Mouse (Mus musculus) heart, embryonic 15.5 days (tissue): ENCODE results near the gene Mycbp. TPM values are rescaled to one million over a fixed set of nuclear protein-coding genes. Genes with fewer than 3 reads are reported as not detected.

Source experiments
- ATAC-seq: fragments of 200-750 bp; cut with Nextera tagmentation; replicated peaks from 2 replicates; pipeline ENCODE4 v1.8.0; 2017; ENCODE audit warnings: low read depth, moderate TSS enrichment; ENCODE audit not compliant: insufficient number of reproducible peaks, insufficient read depth, low FRiP score
- H3K27ac ChIP-seq: fragments of 300-500 bp; sonication (generic); 2 replicates; pipeline ENCODE4 v1.5.1; 2015; ENCODE audit warnings: mild to moderate bottlenecking, inconsistent platforms
- H3K27me3 ChIP-seq: fragments of 300-500 bp; sonication (generic); 2 replicates; pipeline ENCODE4 v1.6.1; 2015; ENCODE audit warnings: inconsistent platforms
- H3K36me3 ChIP-seq: fragments of 300-500 bp; sonication (generic); 2 replicates; pipeline ENCODE4 v1.6.1; 2015; ENCODE audit warnings: mild to moderate bottlenecking, inconsistent platforms
- H3K4me1 ChIP-seq: fragments of 300-500 bp; sonication (generic); replicated peaks from 2 replicates; pipeline ENCODE4 v1.6.1; 2015; ENCODE audit warnings: inconsistent platforms
- H3K4me2 ChIP-seq: fragments of 300-500 bp; sonication (generic); 2 replicates; pipeline ENCODE4 v1.6.1; 2015; ENCODE audit warnings: inconsistent platforms, mild to moderate bottlenecking, moderate library complexity
- H3K4me3 ChIP-seq: fragments of 300-500 bp; sonication (generic); 2 replicates; pipeline ENCODE4 v1.5.1; 2015; ENCODE audit warnings: mild to moderate bottlenecking, inconsistent platforms
- H3K9ac ChIP-seq: fragments of 300-500 bp; sonication (generic); 2 replicates; pipeline ENCODE4 v1.6.1; 2015; ENCODE audit warnings: mild to moderate bottlenecking, inconsistent platforms
- H3K9me3 ChIP-seq: fragments of 300-500 bp; sonication (generic); replicated peaks from 2 replicates; pipeline ENCODE4 v1.6.1; 2016; ENCODE audit warnings: inconsistent platforms
- WGBS: fragments of 180-500 bp; shearing (Covaris S2); methylation state at CpG from one replicate; pipeline ENCODE4 v1.1.7; 2015; ENCODE audit warnings: mixed read lengths; 5-methylcytosine and 5-hydroxymethylcytosine counted together
- polyA plus RNA-seq: library from polyadenylated mRNA; unstranded; fragments of >200 nt; fragmentation: Nextera tagmentation; extraction: Ambion mirVana; gene quantifications from 2 replicates; pipeline ENCODE4 v1.2.1, GENCODE M21; 2015

Mycbp gene
- polyA plus RNA-seq, 1 experiment from 2014 or later: 60.1 TPM

GRCm38 (mm10) chr4:123911503-123911902, 6.9 kb downstream of the Mycbp start:
- Histone ChIP-seq H3K4me2 (no peak overlapping the region), H3K36me3 (peaks cover 18% of the 10 kb centered on the region; the same call in 1 of the 2 replicates), H3K4me1 (peaks cover 16% of the 10 kb centered on the region), H3K9me3 (no peaks in the 10 kb centered on the region), H3K27me3 (no peaks in the 10 kb centered on the region), H3K27ac (no peak overlapping the region), H3K9ac (no peak overlapping the region), H3K4me3 (no peak overlapping the region)
- 85% methylated on average over 4 of the region's 4 CpGs for WGBS
- ATAC-seq: no peak

DNA sequence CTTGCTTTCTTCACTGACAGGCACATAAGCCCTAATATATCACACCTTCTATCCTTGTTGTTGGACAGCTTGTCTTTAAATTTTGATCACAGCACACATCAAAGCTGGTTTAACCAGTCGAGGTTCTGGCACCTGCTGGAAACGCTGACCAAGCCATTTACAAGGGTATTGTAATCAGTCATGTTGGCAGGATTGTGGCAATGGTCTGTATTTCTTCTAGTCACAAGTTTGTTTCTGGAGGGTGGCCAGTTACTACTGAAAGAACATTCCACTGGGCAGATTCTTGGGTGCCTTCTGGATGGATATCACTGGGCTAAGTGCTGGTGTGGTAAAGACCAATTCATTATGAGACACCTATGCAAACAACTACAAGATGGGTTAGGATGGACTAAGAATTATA, 7.8 kb downstream of the Mycbp start:
- no peaks in the 10 kb centered on the region for H3K9me3 ChIP-seq
- 41% methylated on average over 2 of the region's 2 CpGs for WGBS
- no peak for ATAC-seq
- H3K4me3 ChIP-seq: no peak overlapping the region
- no peaks in the 10 kb centered on the region for H3K27me3 ChIP-seq
- peaks cover 18% of the 10 kb centered on the region; the same call in 1 of the 2 replicates for H3K36me3 ChIP-seq
- H3K27ac ChIP-seq: no peak overlapping the region
- H3K4me2 ChIP-seq: no peak overlapping the region
- H3K9ac ChIP-seq: no peak overlapping the region
- peaks cover 11% of the 10 kb centered on the region for H3K4me1 ChIP-seq

DNA sequence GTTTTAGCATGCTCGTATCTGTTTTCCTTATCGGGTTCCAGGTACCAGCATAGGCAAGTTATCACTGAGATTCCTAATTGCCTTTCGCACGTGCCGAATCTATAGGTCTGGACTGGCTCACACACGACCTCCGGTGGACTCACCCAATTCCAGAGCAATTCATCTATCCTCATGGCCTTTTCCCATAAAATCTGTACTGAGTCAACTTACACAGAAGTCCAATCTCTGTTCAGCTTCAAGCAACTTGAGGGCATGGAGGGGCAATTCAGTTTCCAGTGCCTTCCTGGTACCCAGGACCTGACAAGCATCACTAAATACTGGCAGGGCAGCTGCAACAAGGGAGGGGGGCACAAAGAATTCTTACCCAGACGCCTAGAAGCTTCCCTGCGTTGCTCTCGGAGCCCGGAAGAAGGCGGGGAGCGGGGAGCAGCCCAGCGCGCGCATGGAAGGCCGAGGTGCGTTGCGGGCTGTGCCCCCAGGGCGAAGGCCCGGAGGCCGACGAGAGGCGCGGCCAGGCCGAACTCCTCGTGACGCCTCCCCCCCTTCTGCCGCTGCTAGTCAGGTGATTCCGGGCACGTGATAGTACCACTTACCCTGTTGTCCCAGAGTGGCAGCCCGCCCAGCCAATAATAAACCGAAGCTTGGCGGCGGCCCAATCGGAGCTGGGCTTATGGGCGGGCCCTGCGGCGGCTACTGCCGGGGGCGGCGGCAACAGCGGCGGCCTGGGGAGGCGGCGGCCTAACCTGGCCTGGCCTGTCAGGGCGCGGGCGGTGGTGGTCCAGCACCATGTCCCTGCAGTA, 12.3 kb downstream of the Mycbp start, which contains the start of gene Rragc:
Gene Rragc, plus strand, starts transcription at position 699 of the 800 bp plus-strand sequence.
- Histone ChIP-seq H3K9me3 (no peaks in the 10 kb centered on the region), H3K36me3 (peaks cover 18% of the 10 kb centered on the region), H3K4me1 (peaks cover 21% of the 10 kb centered on the region), H3K4me2 (peak within 1 kb of the TSS; percentile 87), H3K4me3 (peak within 1 kb of the TSS; percentile 99), H3K27me3 (no peaks in the 10 kb centered on the region), H3K27ac (peak within 1 kb of the TSS; percentile 92), H3K9ac (peak within 1 kb of the TSS; percentile 96)
- ATAC-seq: peak; percentile 97
- under 1% methylated on average over 47 of the region's 49 CpGs for WGBS

GRCm38 (mm10) chr4:123917548-123918140, 13.0 kb downstream of the Mycbp start, which contains the start of gene 4930535I16Rik:
Gene 4930535I16Rik (minus strand): TSS chr4:123918022.
- Histone ChIP-seq H3K4me3 (peak within 1 kb of the TSS; percentile 99), H3K4me2 (peak within 1 kb of the TSS; percentile 87), H3K9ac (peak within 1 kb of the TSS; percentile 96), H3K27ac (peak within 1 kb of the TSS; percentile 92), H3K4me1 (peaks cover 16% of the 10 kb centered on the region), H3K36me3 (peaks cover 18% of the 10 kb centered on the region), H3K27me3 (no peaks in the 10 kb centered on the region), H3K9me3 (no peaks in the 10 kb centered on the region)
- peak; percentile 59 for ATAC-seq
- WGBS: under 1% methylated on average over 58 of the region's 63 CpGs

GRCm38 (mm10) chr4:123918851-123919250, 14.2 kb downstream of the Mycbp start:
- Histone ChIP-seq H3K36me3 (peaks cover 25% of the 10 kb centered on the region), H3K4me3 (peak overlapping the region; percentile 99), H3K27ac (no peak overlapping the region), H3K9me3 (no peaks in the 10 kb centered on the region), H3K4me2 (peak overlapping the region; percentile 87), H3K9ac (0 out of 2 replicates have a peak overlapping the region, but pooled peaks have one; percentile 96), H3K4me1 (peaks cover 16% of the 10 kb centered on the region), H3K27me3 (no peaks in the 10 kb centered on the region)
- ATAC-seq: no peak
- 78% methylated on average over 2 of the region's 2 CpGs for WGBS

- ATAC-seq: no peak
- Histone ChIP-seq H3K9me3 (no peaks in the 10 kb centered on the region), H3K36me3 (peaks cover 41% of the 10 kb centered on the region), H3K4me1 (peaks cover 14% of the 10 kb centered on the region), H3K9ac (no peak overlapping the region), H3K4me2 (no peak overlapping the region), H3K27me3 (no peaks in the 10 kb centered on the region), H3K4me3 (no peak overlapping the region), H3K27ac (no peak overlapping the region)
- WGBS: 91% methylated on average over 4 of the region's 4 CpGs
Measured at GRCm38 (mm10) chr4:123921055-123921565, 16.5 kb downstream of the Mycbp start.

GRCm38 (mm10) chr4:123927961-123928360, 23.3 kb downstream of the Mycbp start:
- Histone ChIP-seq H3K4me3 (no peak overlapping the region), H3K9ac (no peak overlapping the region), H3K27ac (no peak overlapping the region), H3K36me3 (peaks cover 81% of the 10 kb centered on the region), H3K4me2 (no peak overlapping the region), H3K27me3 (no peaks in the 10 kb centered on the region), H3K4me1 (no peaks in the 10 kb centered on the region), H3K9me3 (no peaks in the 10 kb centered on the region)
- no peak for ATAC-seq

DNA sequence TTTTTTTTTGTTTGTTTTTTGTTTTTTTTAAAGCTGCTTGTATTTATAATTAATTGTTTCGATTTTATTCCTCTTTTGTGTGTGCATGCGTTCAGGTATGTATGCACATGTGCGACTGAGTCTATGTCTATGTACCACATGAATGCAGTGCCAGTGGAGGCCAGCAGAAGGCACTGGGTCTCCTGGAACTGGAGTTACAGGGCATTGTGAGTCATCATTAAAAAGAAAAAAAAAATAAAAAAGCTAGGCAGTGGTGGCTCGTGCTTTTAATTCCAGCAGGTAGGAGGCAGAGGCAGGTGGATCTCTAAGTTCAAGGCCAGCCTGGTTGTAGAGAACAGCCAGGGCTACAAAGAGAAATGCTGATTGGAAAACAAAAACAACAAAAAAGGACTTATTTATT, 25.4 kb downstream of the Mycbp start:
- peaks cover 78% of the 10 kb centered on the region for H3K36me3 ChIP-seq
- H3K9me3 ChIP-seq: no peaks in the 10 kb centered on the region
- no peak overlapping the region for H3K4me3 ChIP-seq
- H3K4me2 ChIP-seq: no peak overlapping the region
- H3K9ac ChIP-seq: no peak overlapping the region
- H3K27me3 ChIP-seq: no peaks in the 10 kb centered on the region
- no peaks in the 10 kb centered on the region for H3K4me1 ChIP-seq
- H3K27ac ChIP-seq: no peak overlapping the region
- WGBS: 92% methylated on average over 4 of the region's 4 CpGs
- no peak for ATAC-seq

DNA sequence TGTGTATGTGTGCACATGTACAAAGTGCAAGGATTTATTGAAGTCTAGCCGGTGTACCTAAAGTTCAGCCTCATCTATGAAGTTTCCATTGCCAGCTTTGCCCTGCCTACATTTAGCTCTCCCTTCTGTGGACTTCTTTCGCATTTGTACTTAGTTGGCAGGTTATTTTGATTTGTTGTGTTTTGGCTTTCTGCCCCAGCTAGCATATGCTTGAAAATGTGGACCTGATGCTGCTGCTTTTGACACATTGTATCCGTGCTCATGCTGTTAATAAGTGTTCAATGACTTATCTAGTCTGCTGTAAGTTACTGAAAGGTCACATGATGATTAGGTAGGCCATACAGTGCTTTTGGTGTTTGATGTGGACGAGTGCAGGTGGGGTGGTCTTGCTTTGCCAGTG, 29.7 kb downstream of the Mycbp start:
- Histone ChIP-seq H3K4me2 (no peak overlapping the region), H3K4me3 (no peak overlapping the region), H3K9ac (no peak overlapping the region), H3K4me1 (no peaks in the 10 kb centered on the region), H3K9me3 (no peaks in the 10 kb centered on the region), H3K27ac (no peak overlapping the region), H3K27me3 (no peaks in the 10 kb centered on the region), H3K36me3 (peaks cover 67% of the 10 kb centered on the region)
- no peak for ATAC-seq
- 85% methylated on average over 4 of the region's 4 CpGs for WGBS

DNA sequence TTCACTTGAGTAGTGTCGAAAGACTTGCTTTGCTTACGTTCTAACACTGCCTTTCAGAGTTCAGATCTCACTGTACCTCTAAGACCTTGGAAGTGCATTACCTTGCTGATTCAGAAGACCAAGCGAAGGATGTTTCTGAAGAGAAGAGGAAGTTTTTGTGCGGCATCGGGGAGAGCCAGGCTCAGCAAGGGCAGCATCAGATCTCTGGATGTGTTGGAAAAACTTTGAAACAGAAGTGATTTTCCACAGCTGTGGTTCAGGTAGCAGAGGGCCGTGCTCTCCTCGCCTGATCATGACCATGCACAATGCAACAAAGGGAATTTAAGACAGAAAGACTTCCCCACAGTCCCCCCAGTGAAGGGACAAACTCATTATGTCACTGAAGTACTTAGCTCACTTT, 31.4 kb downstream of the Mycbp start:
- H3K36me3 ChIP-seq: peaks cover 51% of the 10 kb centered on the region
- no peak overlapping the region for H3K9ac ChIP-seq
- H3K27ac ChIP-seq: no peak overlapping the region
- no peak for ATAC-seq
- H3K27me3 ChIP-seq: no peaks in the 10 kb centered on the region
- no peak overlapping the region for H3K4me3 ChIP-seq
- no peak overlapping the region for H3K4me2 ChIP-seq
- no peaks in the 10 kb centered on the region for H3K9me3 ChIP-seq
- H3K4me1 ChIP-seq: no peaks in the 10 kb centered on the region
- 93% methylated on average over 7 of the region's 7 CpGs for WGBS

GRCm38 (mm10) chr4:123939838-123940237, 35.2 kb downstream of the Mycbp start:
- Histone ChIP-seq H3K4me1 (no peaks in the 10 kb centered on the region), H3K36me3 (peaks cover 23% of the 10 kb centered on the region), H3K9ac (no peak overlapping the region), H3K27ac (no peak overlapping the region), H3K4me3 (no peak overlapping the region), H3K27me3 (no peaks in the 10 kb centered on the region), H3K9me3 (no peaks in the 10 kb centered on the region), H3K4me2 (no peak overlapping the region)
- 4% methylated on average over 4 of the region's 4 CpGs for WGBS
- ATAC-seq: no peak
